Mouse (Mus musculus): ENCODE data around the gene Bola1. TPM values are rescaled to one million over a fixed set of nuclear protein-coding genes. Genes with fewer than 3 reads are reported as not detected.
"Not testable (repeated sequence)": the region's sequence is repeated elsewhere in the genome, so short reads cannot be mapped to it uniquely, and the experiment has no call there.

Gene Bola1
- polyA plus RNA-seq, 1 experiment from 2014 or later, result 51.1 TPM

GRCm38 (mm10) chr3:96231758-96232120 is 12.2 kb upstream of the Bola1 start:
- WGBS, result 53% methylated on average over 2 of the region's 2 CpGs
- no peaks in the 10 kb centered on the region for H3K36me3 ChIP-seq
- no peak overlapping the region for H3K4me2 ChIP-seq (replicated peaks)
- H3K4me3 ChIP-seq, result no peak overlapping the region
- H3K9ac ChIP-seq, result no peak overlapping the region
- ATAC-seq (ENCODE audit: low FRiP score, low read depth), result no peak
- no peaks in the 10 kb centered on the region for H3K27me3 ChIP-seq
- no peaks in the 10 kb centered on the region for H3K9me3 ChIP-seq
- H3K27ac ChIP-seq, result no peak overlapping the region
- H3K4me1 ChIP-seq, result peaks cover 7% of the 10 kb centered on the region

GRCm38 (mm10) chr3:96230910-96231757 is 11.6 kb upstream of the Bola1 start:
- H3K9me3 ChIP-seq, result no peaks in the 10 kb centered on the region
- WGBS, result 69% methylated on average over 4 of the region's 4 CpGs
- H3K36me3 ChIP-seq, result no peaks in the 10 kb centered on the region
- H3K9ac ChIP-seq, result no peak overlapping the region
- no peak overlapping the region for H3K27ac ChIP-seq
- no peak for ATAC-seq (ENCODE audit: low FRiP score, low read depth)
- no peaks in the 10 kb centered on the region for H3K27me3 ChIP-seq
- no peak overlapping the region for H3K4me2 ChIP-seq (replicated peaks)
- peaks cover 8% of the 10 kb centered on the region; the same call in 1 of the 2 replicates for H3K4me1 ChIP-seq
- no peak overlapping the region for H3K4me3 ChIP-seq

GRCm38 (mm10) chr3:96230404-96230803 is 10.9 kb upstream of the Bola1 start:
- no peak for ATAC-seq (ENCODE audit: low FRiP score, low read depth)
- no peaks in the 10 kb centered on the region for H3K27me3 ChIP-seq
- H3K9ac ChIP-seq, result no peak overlapping the region
- peaks cover 9% of the 10 kb centered on the region; the same call in 1 of the 2 replicates for H3K4me1 ChIP-seq
- H3K9me3 ChIP-seq, result no peaks in the 10 kb centered on the region
- H3K4me2 ChIP-seq (replicated peaks), result no peak overlapping the region
- no peak overlapping the region for H3K27ac ChIP-seq
- no peaks in the 10 kb centered on the region for H3K36me3 ChIP-seq
- no peak overlapping the region for H3K4me3 ChIP-seq
- WGBS, result 79% methylated on average over 2 of the region's 2 CpGs

- Histone ChIP-seq H3K36me3 (no peaks in the 10 kb centered on the region), H3K27me3 (no peaks in the 10 kb centered on the region), H3K4me2 (replicated peaks) (no peak overlapping the region), H3K27ac (no peak overlapping the region), H3K9me3 (no peaks in the 10 kb centered on the region), H3K9ac (no peak overlapping the region), H3K4me3 (no peak overlapping the region), H3K4me1 (peaks cover 9% of the 10 kb centered on the region; the same call in 1 of the 2 replicates)
- WGBS, result 60% methylated on average over 2 of the region's 2 CpGs
- ATAC-seq (ENCODE audit: low FRiP score, low read depth), result no peak
Measured at GRCm38 (mm10) chr3:96228828-96229227, 9.3 kb upstream of the Bola1 start.

- Histone ChIP-seq H3K9ac (peak overlapping the region; percentile 43), H3K4me3 (no peak overlapping the region), H3K36me3 (no peaks in the 10 kb centered on the region), H3K27ac (no peak overlapping the region), H3K9me3 (no peaks in the 10 kb centered on the region), H3K4me2 (replicated peaks) (no peak overlapping the region), H3K4me1 (peaks cover 24% of the 10 kb centered on the region), H3K27me3 (no peaks in the 10 kb centered on the region)
- no peak for ATAC-seq (ENCODE audit: low FRiP score, low read depth)
- 68% methylated on average over 8 of the region's 8 CpGs for WGBS
Measured at GRCm38 (mm10) chr3:96226695-96227648, 7.5 kb upstream of the Bola1 start.

- H3K27me3 ChIP-seq, result no peaks in the 10 kb centered on the region
- no peak overlapping the region for H3K4me3 ChIP-seq
- WGBS, result 62% methylated on average over 2 of the region's 2 CpGs
- H3K36me3 ChIP-seq, result no peaks in the 10 kb centered on the region
- no peaks in the 10 kb centered on the region for H3K9me3 ChIP-seq
- H3K4me1 ChIP-seq, result peaks cover 29% of the 10 kb centered on the region
- no peak overlapping the region for H3K27ac ChIP-seq
- no peak overlapping the region for H3K4me2 ChIP-seq (replicated peaks)
- no peak overlapping the region for H3K9ac ChIP-seq
- no peak for ATAC-seq (ENCODE audit: low FRiP score, low read depth)
Measured at GRCm38 (mm10) chr3:96225421-96225820, 5.9 kb upstream of the Bola1 start.

GRCm38 (mm10) chr3:96222774-96223173 is 3.3 kb upstream of the Bola1 start:
- 91% methylated on average over 4 of the region's 4 CpGs for WGBS
- Histone ChIP-seq H3K27me3 (no peaks in the 10 kb centered on the region), H3K4me1 (peaks cover 36% of the 10 kb centered on the region), H3K9me3 (no peaks in the 10 kb centered on the region), H3K4me3 (no peak overlapping the region), H3K4me2 (replicated peaks) (peak overlapping the region; percentile 79), H3K27ac (no peak overlapping the region; the same call in 1 of the 2 replicates), H3K9ac (no peak overlapping the region), H3K36me3 (no peaks in the 10 kb centered on the region)
- no peak for ATAC-seq (ENCODE audit: low FRiP score, low read depth)

- ATAC-seq (ENCODE audit: low FRiP score, low read depth), result no peak
- H3K36me3 ChIP-seq, result no peaks in the 10 kb centered on the region
- no peaks in the 10 kb centered on the region for H3K27me3 ChIP-seq
- H3K4me1 ChIP-seq, result peaks cover 32% of the 10 kb centered on the region
- no peaks in the 10 kb centered on the region for H3K9me3 ChIP-seq
- H3K27ac ChIP-seq, result peak overlapping the region; percentile 99
- 24% methylated on average over 9 of the region's 9 CpGs for WGBS
- peak overlapping the region; percentile 63 for H3K4me3 ChIP-seq
- peak overlapping the region; percentile 92 for H3K9ac ChIP-seq
- peak overlapping the region; percentile 79 for H3K4me2 ChIP-seq (replicated peaks)
Measured at GRCm38 (mm10) chr3:96221640-96222038, 2.1 kb upstream of the Bola1 start.

- Histone ChIP-seq H3K4me3 (peak within 1 kb of the TSS; percentile 63), H3K4me1 (peaks cover 28% of the 10 kb centered on the region), H3K9ac (peak within 1 kb of the TSS; percentile 92), H3K27ac (peak within 1 kb of the TSS; percentile 99), H3K27me3 (no peaks in the 10 kb centered on the region), H3K36me3 (no peaks in the 10 kb centered on the region), H3K4me2 (replicated peaks) (peak within 1 kb of the TSS; percentile 79), H3K9me3 (no peaks in the 10 kb centered on the region)
- under 1% methylated on average over 43 of the region's 43 CpGs for WGBS
- peak; percentile 90 for ATAC-seq (ENCODE audit: low FRiP score, low read depth)
Measured at GRCm38 (mm10) chr3:96220765-96221639, 1.5 kb upstream of the Bola1 start, which contains the start of the genes Hist2h2ac and Hist2h2be. Gene Hist2h2ac (minus strand): TSS chr3:96220880. Gene Hist2h2be (plus strand): TSS chr3:96221119.

GRCm38 (mm10) chr3:96220131-96220764 is 739 bp upstream of the Bola1 start:
- under 1% methylated on average over 31 of the region's 47 CpGs for WGBS
- Histone ChIP-seq H3K9ac (peak overlapping the region; percentile 92), H3K4me3 (peak overlapping the region; percentile 63), H3K4me1 (peaks cover 27% of the 10 kb centered on the region), H3K4me2 (replicated peaks) (peak overlapping the region; percentile 79), H3K27ac (peak overlapping the region; percentile 99)
- H3K36me3 ChIP-seq; ATAC-seq (ENCODE audit: low FRiP score, low read depth); H3K9me3 ChIP-seq; H3K27me3 ChIP-seq: not testable (repeated sequence)

GRCm38 (mm10) chr3:96219191-96219641 is 293 bp downstream of the Bola1 start:
- peak; percentile 13; the same call in 1 of the 2 replicates for ATAC-seq (ENCODE audit: low FRiP score, low read depth)
- Histone ChIP-seq H3K4me3 (peak overlapping the region; percentile 63), H3K27ac (peak overlapping the region; percentile 99), H3K27me3 (no peaks in the 10 kb centered on the region), H3K9ac (peak overlapping the region; percentile 72), H3K9me3 (no peaks in the 10 kb centered on the region), H3K36me3 (no peaks in the 10 kb centered on the region), H3K4me1 (peaks cover 27% of the 10 kb centered on the region), H3K4me2 (replicated peaks) (peak overlapping the region; percentile 79)
- under 1% methylated on average over 12 of the region's 12 CpGs for WGBS

Measured in limb, embryonic 13.5 days (tissue).